In genomic region chr4:119294415-119295133, GRCm38 (mm10) we compare ENCODE assay signal across 8 mouse cellular contexts. TPM values are rescaled to one million over a fixed set of nuclear protein-coding genes. Genes with fewer than 3 reads are reported as not detected.
DNase-seq lines count a peak whose midpoint lies in the region; ATAC-seq and TF ChIP-seq lines count a peak whose summit lies in the region.

Ybx1 (minus strand) TSS chr4:119294604.

- peaks cover 2 to 10% of the 10 kb centered on the region in 2 experiments; a peak in 3 of 4 replicates for H3K4me1 ChIP-seq in MEL (ENCODE audit: control insufficient read depth in 1 of 2, insufficient read depth in 2 of 2, low read length in 2 of 2)
- H3K4me1 ChIP-seq in cerebellum, adult 2 months (ENCODE audit: control insufficient read depth, insufficient read depth, low read length) = no peaks in the 10 kb centered on the region
- peaks cover 20% of the 10 kb centered on the region; the same call in 1 of the 2 replicates for H3K4me1 ChIP-seq in forebrain, postnatal 0 days (ENCODE audit: insufficient read depth)
- H3K4me1 ChIP-seq in lung, embryonic 15.5 days = peaks cover 20% of the 10 kb centered on the region

- H3K4me2 ChIP-seq in forebrain, postnatal 0 days (ENCODE audit: low read depth) = peak within 1 kb of the TSS; percentile 66
- H3K4me2 ChIP-seq in lung, embryonic 15.5 days = peak within 1 kb of the TSS; percentile 73

- H3K27me3 ChIP-seq in MEL (ENCODE audit: control insufficient read depth in 1 of 2, insufficient read depth in 2 of 2, low read length in 2 of 2) = no peaks in the 10 kb centered on the region
- no peaks in the 10 kb centered on the region for H3K27me3 ChIP-seq in cerebellum, adult 2 months (ENCODE audit: control insufficient read depth, insufficient read depth, low read length)
- H3K27me3 ChIP-seq in forebrain, postnatal 0 days (ENCODE audit: insufficient read depth, low read length) = no peaks in the 10 kb centered on the region
- no peaks in the 10 kb centered on the region for H3K27me3 ChIP-seq in lung, embryonic 15.5 days

- TF ChIP-seq RAD21 in MEL (IDR thresholded peaks at IDR 0.05; ENCODE audit: low read depth, low read length) = no peak

- DNase-seq in MEL (ENCODE audit: low read depth, low spot score) = peak; percentile 98
- peak; percentile 99 to 100 for DNase-seq in cerebellum, adult 2 months
- peak; percentile 100 for DNase-seq in forebrain, postnatal 0 days
- DNase-seq in heart, postnatal 4 days = peak; percentile 100
- DNase-seq in layer of hippocampus, adult 8-10 months (ENCODE audit: low spot score in 2 of 2) = peak; percentile 99 to 100
- DNase-seq in ovary, adult 18-20 months (ENCODE audit: low spot score) = peak; percentile 98
- peak; percentile 98 for DNase-seq in thymus, postnatal 0 days (ENCODE audit: low spot score)

- TF ChIP-seq EP300 in MEL (IDR thresholded peaks at IDR 0.05; ENCODE audit: low read depth in 1 of 2, low read length in 2 of 2) = no peak

- peak within 1 kb of the TSS; percentile 99 for H3K9ac ChIP-seq in MEL (ENCODE audit: control insufficient read depth, low read depth, low read length, poor library complexity, severe bottlenecking)
- peak within 1 kb of the TSS; percentile 83 for H3K9ac ChIP-seq in forebrain, postnatal 0 days
- H3K9ac ChIP-seq in lung, embryonic 15.5 days = peak within 1 kb of the TSS; percentile 85

- peak; percentile 98 for ATAC-seq in forebrain, postnatal 0 days
- peak; percentile 99 for ATAC-seq in lung, embryonic 15.5 days (ENCODE audit: borderline replicate concordance, extremely low read depth, low FRiP score, low TSS enrichment)

- no peak for TF ChIP-seq CTCF in MEL (IDR thresholded peaks at IDR 0.05 in 2 of 3, conservative IDR thresholded peaks at IDR 0.05 in 1 of 3; ENCODE audit: control insufficient read depth in 1 of 3, insufficient read depth in 1 of 3, low read depth in 2 of 3, low read length in 3 of 3, poor library complexity in 1 of 3, severe bottlenecking in 1 of 3)
- TF ChIP-seq CTCF in cerebellum, adult 2 months (IDR thresholded peaks at IDR 0.05; ENCODE audit: borderline replicate concordance, insufficient read depth, low read depth, low read length) = no peak
- no peak for TF ChIP-seq CTCF in forebrain, postnatal 0 days (IDR thresholded peaks at IDR 0.05; ENCODE audit: low read depth)

- H3K9me3 ChIP-seq in MEL (replicated peaks; ENCODE audit: insufficient read depth, low read length) = no peaks in the 10 kb centered on the region
- no peaks in the 10 kb centered on the region for H3K9me3 ChIP-seq in forebrain, postnatal 0 days (ENCODE audit: low read length)
- H3K9me3 ChIP-seq in lung, embryonic 15.5 days = no peaks in the 10 kb centered on the region

- WGBS in cerebellum, adult 2 months = under 1% methylated on average over 61 of the region's 61 CpGs
- 3% methylated on average over 61 of the region's 61 CpGs for WGBS in forebrain, postnatal 0 days
- WGBS in lung, embryonic 15.5 days = under 1% methylated on average over 60 of the region's 61 CpGs

- peak within 1 kb of the TSS; percentile 85 to 99 for H3K4me3 ChIP-seq in MEL (ENCODE audit: control insufficient read depth in 1 of 2, insufficient read depth in 1 of 2, low read depth in 2 of 2, low read length in 2 of 2)
- H3K4me3 ChIP-seq in cerebellum, adult 2 months (replicated peaks; ENCODE audit: insufficient read depth, low read depth, low read length) = peak within 1 kb of the TSS; percentile 87
- H3K4me3 ChIP-seq in forebrain, postnatal 0 days (ENCODE audit: low read depth, low read length) = peak within 1 kb of the TSS; percentile 90
- peak within 1 kb of the TSS; percentile 93 for H3K4me3 ChIP-seq in lung, embryonic 15.5 days

- TF ChIP-seq POLR2A in MEL (IDR thresholded peaks at IDR 0.05; ENCODE audit: control insufficient read depth in 1 of 2, insufficient read depth in 1 of 2, low read depth in 1 of 2, low read length in 2 of 2, poor library complexity in 1 of 2) = peak; percentile 58 to 80
- TF ChIP-seq POLR2A in cerebellum, adult 2 months (IDR thresholded peaks at IDR 0.05; ENCODE audit: borderline replicate concordance, insufficient read depth, low read length) = peak; percentile 75

- H3K36me3 ChIP-seq in MEL (ENCODE audit: control insufficient read depth in 1 of 2, insufficient read depth in 2 of 2, low read length in 2 of 2) = peaks cover 14 to 21% of the 10 kb centered on the region in 2 experiments
- H3K36me3 ChIP-seq in forebrain, postnatal 0 days (ENCODE audit: insufficient read depth) = no peaks in the 10 kb centered on the region; the same call in 1 of the 2 replicates
- H3K36me3 ChIP-seq in lung, embryonic 15.5 days = peaks cover 8% of the 10 kb centered on the region; the same call in 1 of the 2 replicates

- peak within 1 kb of the TSS; percentile 96 for H3K27ac ChIP-seq in MEL (ENCODE audit: control insufficient read depth, low read depth, low read length)
- H3K27ac ChIP-seq in cerebellum, adult 2 months (ENCODE audit: insufficient read depth, low read length) = peak within 1 kb of the TSS; percentile 87
- H3K27ac ChIP-seq in forebrain, postnatal 0 days (ENCODE audit: low read depth, low read length) = peak within 1 kb of the TSS; percentile 95
- H3K27ac ChIP-seq in lung, embryonic 15.5 days = peak within 1 kb of the TSS; percentile 94

- H3K79me2 ChIP-seq in MEL (ENCODE audit: control insufficient read depth, insufficient read depth, low read length, poor library complexity) = peaks cover 54% of the 10 kb centered on the region

TF ChIP-seq in MEL, 35 proteins besides CTCF, POLR2A, EP300 and RAD21:
- TF ChIP-seq ZC3H11A (IDR thresholded peaks at IDR 0.05; ENCODE audit: low read depth, low read length) = no peak
- TF ChIP-seq USF2 (IDR thresholded peaks at IDR 0.05; ENCODE audit: borderline replicate concordance in 1 of 2, insufficient read depth in 1 of 2, low read depth in 1 of 2, low read length in 2 of 2) = peak; percentile 59 to 91; a peak in 3 of 4 replicates
- TF ChIP-seq MYC (IDR thresholded peaks at IDR 0.05; ENCODE audit: low read depth, low read length) = peak; percentile 96
- no peak for TF ChIP-seq POLR2AphosphoS5 (IDR thresholded peaks at IDR 0.05; ENCODE audit: borderline replicate concordance, low read depth, low read length)
- TF ChIP-seq POLR2AphosphoS2 (IDR thresholded peaks at IDR 0.05; ENCODE audit: low read length) = peak; percentile 77; the same call in 1 of the 2 replicates
- TF ChIP-seq MXI1 (IDR thresholded peaks at IDR 0.05; ENCODE audit: low read depth, low read length) = peak; percentile 99
- peak; percentile 83 for TF ChIP-seq ELF1 (IDR thresholded peaks at IDR 0.05; ENCODE audit: low read depth, low read length)
- no peak for TF ChIP-seq MYB (IDR thresholded peaks at IDR 0.05; ENCODE audit: low read depth, low read length)
- peak; percentile 88 for TF ChIP-seq SIN3A (IDR thresholded peaks at IDR 0.05; ENCODE audit: low read length)
- peak; percentile 94 for TF ChIP-seq MAX (IDR thresholded peaks at IDR 0.05; ENCODE audit: low read length)
- peak; percentile 63; the same call in 1 of the 2 replicates for TF ChIP-seq KAT2A (conservative IDR thresholded peaks at IDR 0.05; ENCODE audit: low read depth, low read length)
- TF ChIP-seq MAFK (IDR thresholded peaks at IDR 0.05; ENCODE audit: borderline replicate concordance, low read depth, low read length) = no peak
- peak; percentile 92 for TF ChIP-seq TBP (IDR thresholded peaks at IDR 0.05; ENCODE audit: low read depth, low read length)
- TF ChIP-seq HCFC1 (IDR thresholded peaks at IDR 0.05; ENCODE audit: low read depth, low read length) = peak; percentile 88
- no peak for TF ChIP-seq MEF2A (IDR thresholded peaks at IDR 0.05; ENCODE audit: extremely low read depth, insufficient replicate concordance, low read depth, low read length, poor library complexity, severe bottlenecking)
- TF ChIP-seq BHLHE40 (IDR thresholded peaks at IDR 0.05; ENCODE audit: borderline replicate concordance, low read depth, low read length) = no peak; the same call in 1 of the 2 replicates
- peak; percentile 65; the same call in 1 of the 2 replicates for TF ChIP-seq TCF12 (IDR thresholded peaks at IDR 0.05; ENCODE audit: low read depth, low read length)
- TF ChIP-seq NRF1 (IDR thresholded peaks at IDR 0.05; ENCODE audit: insufficient read depth, low read depth, low read length, poor library complexity, severe bottlenecking) = peak; percentile 56; the same call in 1 of the 2 replicates
- peak; percentile 79 for TF ChIP-seq CHD2 (IDR thresholded peaks at IDR 0.05; ENCODE audit: low read length)
- peak; percentile 97 for TF ChIP-seq USF1 (IDR thresholded peaks at IDR 0.05; ENCODE audit: low read depth, low read length)
- peak; percentile 46 for TF ChIP-seq ETS1 (IDR thresholded peaks at IDR 0.05; ENCODE audit: low read depth, low read length)
- TF ChIP-seq GABPA (IDR thresholded peaks at IDR 0.05; ENCODE audit: low read depth, low read length) = no peak
- TF ChIP-seq ZMIZ1 (IDR thresholded peaks at IDR 0.05; ENCODE audit: low read depth, low read length) = peak; percentile 50
- 0 out of 2 replicates have a peak, but pooled peaks have one; percentile 67 for TF ChIP-seq UBTF (IDR thresholded peaks at IDR 0.05; ENCODE audit: borderline replicate concordance, insufficient read depth, low read depth, low read length)
- peak; percentile 80 for TF ChIP-seq NELFE (IDR thresholded peaks at IDR 0.05; ENCODE audit: low read depth, low read length)
TF ChIP-seq in MEL: peak in this region for 18.

RNA-seq across cellular contexts. Expression of gene Ybx1, which starts in this region (rescaled TPM):
- total RNA-seq in MEL (2012; rRNA removed) = 979 and 1,115 TPM in 2 replicates
- 1,000 to 10,000 TPM; 2,172 to 2,666 TPM for polyA plus RNA-seq in MEL (2012; ENCODE audit: insufficient read depth in 1 of 2, insufficient read length in 2 of 2, low read depth in 1 of 2, low replicate concordance in 2 of 2, missing spikeins in 1 of 2)
- 182 and 189 TPM in 2 replicates for polyA plus RNA-seq in cerebellum, adult 2 months (2012; rRNA removed)
- 829 and 985 TPM in 2 replicates for total RNA-seq in forebrain, postnatal 0 days (2014; rRNA removed)
- 1,107 and 1,112 TPM in 2 replicates for polyA plus RNA-seq in forebrain, postnatal 0 days (2015; fragmentation: Nextera tagmentation; extraction: Ambion mirVana)
- total RNA-seq in heart, postnatal 4 days (2021) = 100 to 1,000 TPM; 784 to 817 TPM
- total RNA-seq in layer of hippocampus, adult 8-10 months (2022) = 100 to 1,000 TPM; 198 to 253 (median 227) TPM
- polyA plus RNA-seq in lung, embryonic 15.5 days (2015; fragmentation: Nextera tagmentation; extraction: Ambion mirVana) = 635 and 678 TPM in 2 replicates
- 532 and 561 TPM in 2 replicates for polyA plus RNA-seq in thymus, postnatal 0 days (2015; fragmentation: Nextera tagmentation; extraction: Ambion mirVana)

Comparison
In these comparisons a context has a peak if more than half of its experiments do, and no peak if none do; other contexts are left out.
1. Peak in every context shown above with its lines: DNase-seq, ATAC-seq, H3K4me3 ChIP-seq and H3K27ac ChIP-seq.